Mouse (Mus musculus) CD4-positive, CD25-positive, alpha-beta regulatory T cell, adult 4 months (primary cell): ENCODE results near the gene Eef1akmt2. TPM values are rescaled to one million over a fixed set of nuclear protein-coding genes. Genes with fewer than 3 reads are reported as not detected.

Experiments
- ATAC-seq: one replicate; pipeline ENCODE4 v1.8.0; 2017
- polyA plus RNA-seq, 2 experiments: library from polyadenylated mRNA; unstranded; fragments of 100-300 nt; shearing (Covaris generic); gene quantifications; one replicate each; pipeline ENCODE4 v1.2.1; 2017

Eef1akmt2 gene
- polyA plus RNA-seq, 2 experiments from 2014 or later = 55.3 to 58.5 TPM

DNA sequence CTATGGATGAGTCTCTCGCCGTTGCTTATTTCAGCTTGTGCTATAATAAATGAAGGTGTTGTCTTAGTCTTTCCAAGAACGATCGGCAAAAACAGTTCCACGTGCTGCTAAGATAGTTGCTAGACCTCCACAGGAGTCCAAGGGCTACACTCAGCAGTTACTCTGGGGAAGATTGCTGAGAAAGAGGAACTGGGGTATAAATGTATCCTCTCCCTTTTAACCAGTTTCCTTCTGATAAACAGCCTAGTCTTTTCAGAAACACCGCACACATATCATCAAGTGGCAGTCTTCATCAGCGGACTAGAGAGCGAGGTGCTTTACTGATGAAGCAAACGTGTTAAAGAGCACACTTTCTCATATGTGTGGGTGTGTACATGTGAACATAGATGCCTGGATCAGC is 13.8 kb upstream of the Eef1akmt2 start:
- ATAC-seq = no peak

DNA sequence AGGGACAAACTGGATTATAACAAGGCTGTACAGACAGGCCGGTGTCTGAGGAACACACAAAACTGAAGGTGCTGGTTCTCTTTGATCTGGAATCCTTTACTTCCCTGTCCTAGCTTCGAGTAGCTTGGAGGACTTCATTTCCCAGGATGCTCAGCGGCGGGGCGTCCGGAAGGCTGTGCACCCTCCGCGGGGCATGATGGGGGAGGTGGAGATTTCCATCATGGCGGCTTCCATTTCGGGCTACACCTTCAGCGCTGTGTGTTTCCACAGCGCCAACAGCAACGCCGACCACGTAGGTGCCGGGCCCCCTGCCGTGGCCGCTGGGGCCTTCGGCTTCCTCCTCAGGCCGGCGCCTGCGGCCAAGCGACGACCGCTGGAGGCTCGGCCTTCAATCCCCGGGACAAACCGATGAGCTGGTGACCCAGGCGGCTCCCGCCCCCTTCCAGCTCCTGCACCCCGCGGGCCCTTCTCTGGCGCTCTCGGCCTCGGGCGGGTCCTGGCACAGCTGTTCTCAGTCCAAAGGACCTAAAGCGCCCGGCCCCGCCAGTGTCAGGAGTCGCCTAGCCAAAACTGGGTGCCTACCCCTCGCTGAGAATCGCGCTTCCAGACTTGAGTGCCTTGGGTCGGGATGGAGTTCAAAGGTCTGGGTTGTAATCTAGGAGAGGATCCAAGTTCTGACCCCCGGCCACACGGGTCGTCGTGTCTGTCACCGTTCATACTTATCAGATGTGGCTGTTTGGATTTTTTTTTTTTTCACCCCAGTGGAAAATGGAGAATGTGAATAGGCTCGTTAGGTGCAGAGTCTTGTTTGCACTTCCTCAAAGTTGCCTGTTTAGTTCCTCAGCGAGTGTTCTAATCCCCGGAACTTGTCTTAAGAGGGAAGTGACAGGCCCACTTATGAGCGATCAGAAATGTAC is 6.8 kb upstream of the Eef1akmt2 start, which contains the start of gene Abraxas2:
Gene Abraxas2, plus strand, starts transcription at position 184 of the 917 bp plus-strand sequence.
- ATAC-seq = peak; percentile 98

DNA sequence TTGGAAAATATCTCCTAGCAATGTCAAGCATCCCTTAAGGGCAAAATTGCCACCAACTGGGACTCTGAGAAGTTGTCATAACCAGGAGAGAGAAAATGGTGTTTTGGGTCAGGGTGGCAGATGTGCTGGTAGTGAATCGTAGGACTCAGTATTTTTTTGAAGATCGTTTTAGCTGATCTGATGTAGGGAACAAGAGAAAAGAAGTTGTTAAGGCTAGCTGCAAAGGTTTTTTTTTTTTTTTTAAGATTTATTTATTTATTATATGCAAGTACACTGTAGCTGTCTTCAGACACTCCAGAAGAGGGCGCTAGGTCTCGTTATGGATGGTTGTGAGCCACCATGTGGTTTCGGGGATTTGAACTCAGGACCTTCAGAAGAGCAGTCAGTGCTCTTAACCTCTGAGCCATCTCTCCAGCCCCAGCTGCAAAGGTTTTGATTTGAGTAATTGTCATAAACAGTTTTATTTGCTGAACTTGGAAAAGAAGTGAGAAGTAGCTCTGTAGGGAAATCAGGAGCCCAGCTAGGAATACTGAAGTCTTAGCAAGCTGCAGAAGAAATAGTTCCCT is 5.7 kb upstream of the Eef1akmt2 start:
- no peak for ATAC-seq

DNA sequence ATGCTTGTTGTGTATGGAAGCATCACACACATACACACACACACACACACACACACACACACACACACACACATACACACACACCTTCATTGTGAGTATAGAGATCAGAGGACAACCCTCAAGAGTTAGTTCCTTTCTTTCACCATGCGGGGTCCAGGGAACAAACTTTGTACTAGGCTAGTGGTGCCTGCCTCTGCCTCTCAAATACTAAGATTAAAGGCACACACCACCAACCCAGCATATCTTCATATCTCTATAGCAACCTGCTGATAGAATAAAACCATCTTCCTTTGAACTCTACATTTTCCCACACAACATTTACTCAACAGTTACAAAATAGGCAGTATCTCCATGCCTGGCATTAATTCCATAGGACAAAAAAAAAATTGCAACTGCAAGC is 3.6 kb upstream of the Eef1akmt2 start:
- no peak for ATAC-seq

DNA sequence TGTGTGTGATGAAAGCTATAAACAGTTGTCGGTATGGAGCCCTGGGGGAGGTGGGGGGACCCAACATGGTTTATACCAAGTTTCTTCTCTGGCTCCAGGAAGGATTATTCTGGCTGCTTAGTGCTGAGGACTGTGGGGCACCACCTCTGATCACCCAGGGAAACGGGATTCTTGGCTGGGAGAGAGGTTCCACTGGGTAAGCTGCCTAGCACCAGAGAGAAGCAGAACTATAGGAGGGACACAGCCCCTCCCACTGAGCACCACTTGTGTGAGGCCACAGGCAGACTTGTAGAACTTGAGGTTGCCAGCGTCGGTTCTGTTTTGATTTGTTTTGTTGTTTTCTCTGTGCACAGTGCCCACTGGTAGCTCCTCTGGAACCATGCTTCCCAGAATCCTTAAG is 1.5 kb upstream of the Eef1akmt2 start:
- no peak for ATAC-seq

DNA sequence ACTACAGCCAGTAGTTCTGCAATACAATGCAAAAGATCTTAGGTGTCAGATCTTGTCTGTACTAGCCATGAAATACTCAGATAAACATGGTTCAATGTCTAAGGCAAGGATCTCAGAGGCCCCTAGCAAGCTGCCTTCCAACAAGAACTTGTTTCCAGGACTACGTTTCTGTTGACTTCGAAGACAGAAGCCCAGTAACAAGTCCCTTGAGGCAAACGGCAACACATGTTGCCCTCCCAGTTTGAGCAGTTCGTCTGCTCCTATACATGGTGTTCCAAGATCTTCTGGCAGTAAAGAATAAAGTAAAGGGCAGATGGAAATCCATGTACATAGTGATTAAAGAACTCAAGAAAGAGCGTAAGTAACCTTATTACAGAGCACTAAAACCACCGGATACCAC is 888 bp upstream of the Eef1akmt2 start:
- ATAC-seq = no peak

DNA sequence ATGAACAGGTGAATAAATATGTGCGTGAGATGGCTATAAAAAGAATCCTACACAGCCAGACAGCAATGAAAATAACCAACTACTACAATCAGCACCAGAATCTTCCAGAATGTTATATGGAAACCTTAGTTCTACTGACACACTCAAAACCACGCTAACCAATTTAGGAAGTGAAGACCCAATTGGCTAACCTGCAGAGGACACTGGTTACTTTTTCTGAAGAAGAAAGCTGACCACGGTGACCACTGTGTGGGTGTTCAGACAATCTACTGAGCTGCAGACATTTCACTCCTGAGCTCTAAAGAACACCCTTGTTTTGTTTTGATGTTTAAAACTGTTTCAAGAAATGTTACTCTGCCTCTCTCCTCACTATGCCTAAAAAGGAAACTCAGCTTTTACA is 9.3 kb downstream of the Eef1akmt2 start:
- ATAC-seq = no peak

DNA sequence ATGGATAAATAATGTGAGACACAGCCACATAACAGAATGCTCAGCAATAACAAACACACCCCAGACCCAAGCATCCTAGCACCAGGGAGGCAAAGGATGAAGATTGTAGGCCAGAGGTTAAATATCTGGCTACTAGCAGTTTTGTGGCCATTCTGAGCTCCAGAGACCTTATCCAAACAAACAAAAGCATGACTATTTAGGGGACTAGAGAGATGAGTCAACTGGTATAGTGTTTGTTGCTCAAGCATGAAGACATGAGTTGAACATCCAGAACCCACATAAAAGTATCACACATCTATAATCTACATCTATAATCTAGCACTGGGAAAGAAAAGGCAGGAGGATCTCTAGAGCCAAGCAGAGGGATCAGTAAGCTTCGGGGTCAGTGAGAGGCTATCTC is 10.0 kb downstream of the Eef1akmt2 start:
- no peak for ATAC-seq

DNA sequence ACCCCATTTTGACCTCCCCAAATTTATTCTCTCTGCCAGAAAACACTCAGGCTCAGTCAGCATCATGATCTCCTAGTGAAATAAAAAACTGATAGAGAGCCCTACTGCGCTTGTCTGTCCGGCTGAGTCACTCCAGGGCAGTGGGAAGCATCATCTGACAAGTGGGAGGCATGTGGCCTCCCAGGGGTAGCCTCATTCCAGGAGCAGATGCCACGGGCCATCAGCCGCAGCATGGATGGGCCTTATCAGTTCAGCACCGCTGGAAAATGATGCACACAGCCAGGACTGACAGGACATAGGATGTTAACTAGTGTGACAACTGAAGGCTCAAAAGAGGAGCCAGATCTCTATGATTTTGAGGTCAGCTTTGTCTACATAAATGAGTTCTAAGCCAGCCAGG is 11.2 kb downstream of the Eef1akmt2 start:
- ATAC-seq = no peak

DNA sequence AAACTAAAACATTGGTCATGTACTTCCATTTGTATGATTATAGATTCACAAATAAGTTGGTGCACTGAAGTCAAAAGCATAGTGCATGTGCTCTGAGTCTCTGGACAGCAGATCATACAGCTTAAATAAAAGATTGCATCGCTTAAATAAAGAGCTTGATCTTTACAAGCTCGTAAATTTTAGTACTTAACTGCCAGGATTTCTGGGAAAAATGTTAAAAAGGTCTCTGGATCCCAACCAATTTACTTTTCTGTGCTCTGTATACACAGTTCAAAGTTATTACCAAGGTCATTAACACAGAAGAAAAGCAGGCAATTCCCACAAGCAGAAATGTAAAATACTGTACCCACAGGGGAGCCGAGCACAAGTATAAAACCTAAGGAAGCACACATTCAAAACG is 21.5 kb downstream of the Eef1akmt2 start:
- ATAC-seq = no peak

DNA sequence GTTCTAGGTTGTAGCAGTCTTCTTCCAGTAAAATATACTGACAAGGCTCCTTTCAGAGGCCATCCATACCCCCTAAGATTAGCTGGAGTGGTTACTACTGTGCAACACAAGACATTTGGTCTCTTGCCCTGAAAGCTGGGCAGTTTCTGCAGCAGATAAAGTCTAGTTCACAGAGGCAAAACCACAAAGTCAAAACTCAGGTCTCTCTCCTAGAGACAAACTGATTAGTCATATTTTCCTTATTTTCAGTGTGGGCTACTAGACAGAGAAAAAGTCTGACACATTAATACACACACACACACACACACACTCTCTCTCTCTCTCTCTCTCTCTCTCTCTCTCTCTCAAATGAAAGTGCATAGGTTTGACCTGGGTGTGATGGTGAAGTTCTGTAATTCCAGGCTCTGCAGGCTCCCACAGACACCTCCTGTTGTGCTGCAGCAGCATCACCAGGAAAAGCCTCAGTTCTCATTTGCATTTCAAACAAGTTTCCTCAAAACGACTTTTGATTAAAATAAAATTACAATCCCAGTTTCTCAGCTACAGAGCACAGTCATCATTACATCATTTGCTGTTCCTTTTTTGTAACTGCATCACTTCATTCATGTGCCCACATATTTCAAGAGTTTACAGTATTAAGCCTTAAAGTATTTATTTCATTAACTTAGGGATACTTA is 28.0 kb downstream of the Eef1akmt2 start:
- peak; percentile 75 for ATAC-seq

DNA sequence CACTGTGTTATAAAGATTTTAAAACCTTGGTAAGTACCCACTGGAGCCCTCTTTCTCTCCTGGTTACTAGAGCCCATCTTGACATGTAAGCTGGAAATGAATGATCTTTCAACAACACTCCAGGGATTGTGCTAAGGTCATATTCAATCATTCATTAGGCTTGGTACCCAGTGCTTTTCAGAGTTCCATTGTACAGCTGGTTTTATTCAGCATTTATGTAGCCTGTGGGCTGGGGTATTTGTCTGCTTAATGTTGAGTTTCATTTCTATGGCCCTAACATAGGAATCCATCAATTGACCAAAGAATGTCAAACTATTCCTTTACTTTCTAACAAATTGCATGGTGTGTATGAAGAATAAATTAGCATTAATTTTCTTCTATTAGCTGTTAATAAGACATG is 28.6 kb downstream of the Eef1akmt2 start:
- no peak for ATAC-seq

DNA sequence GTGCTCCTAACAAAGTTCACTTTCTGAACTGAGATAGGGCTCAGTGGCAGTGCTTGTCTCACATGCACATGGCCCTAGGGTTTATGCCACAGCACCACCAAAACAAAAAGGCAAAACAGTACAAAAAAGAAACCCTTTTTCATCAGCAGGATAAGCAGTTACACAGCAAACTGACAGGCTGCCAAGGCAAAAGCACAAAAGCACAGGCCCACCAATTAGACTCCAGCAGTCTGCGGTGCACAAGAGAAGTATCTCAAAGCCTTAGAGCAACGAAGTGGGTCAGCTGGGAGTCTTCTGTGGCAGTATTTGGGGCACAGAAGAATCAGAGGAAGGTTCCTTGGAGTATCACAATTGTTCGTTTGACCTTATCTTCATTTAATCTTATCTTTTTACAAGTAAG is 31.8 kb downstream of the Eef1akmt2 start:
- ATAC-seq = no peak

DNA sequence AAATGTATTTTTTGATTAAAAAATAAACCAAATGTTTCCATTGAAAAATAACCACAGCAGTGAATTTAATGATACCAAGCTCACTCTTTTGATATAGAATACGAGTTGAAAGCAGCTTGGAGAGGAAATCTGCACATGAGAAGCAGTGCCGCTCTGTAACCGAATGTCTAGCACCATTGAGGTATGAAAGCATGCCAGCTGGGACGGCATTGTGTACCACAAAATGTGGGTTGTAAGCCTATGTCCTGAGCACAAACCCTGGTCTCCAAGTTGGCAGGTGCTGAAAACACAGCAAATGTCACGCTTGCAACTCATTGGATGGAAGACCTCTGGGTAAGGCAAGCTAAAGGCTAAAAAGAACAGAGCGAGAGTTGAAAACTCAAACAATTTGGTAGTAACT is 35.4 kb downstream of the Eef1akmt2 start:
- ATAC-seq = no peak

DNA sequence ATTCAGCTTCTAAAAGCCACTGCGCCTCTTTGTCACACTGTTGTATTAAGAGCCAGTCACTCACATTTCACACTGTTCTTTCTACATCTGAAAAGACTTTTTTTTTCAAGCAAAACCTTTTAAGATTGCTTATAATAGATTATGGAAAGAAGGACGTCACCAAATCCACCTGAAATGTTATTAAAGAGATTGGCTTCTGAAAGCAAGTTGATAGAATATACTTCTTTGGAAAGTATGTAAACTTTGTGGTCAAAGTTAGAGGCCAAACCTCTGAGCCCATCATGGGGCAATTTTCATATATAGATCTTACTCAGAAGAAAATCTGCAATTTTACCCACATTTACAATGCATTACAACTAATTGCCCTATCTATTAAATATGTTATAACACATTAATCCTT is 35.9 kb downstream of the Eef1akmt2 start:
- ATAC-seq = no peak

DNA sequence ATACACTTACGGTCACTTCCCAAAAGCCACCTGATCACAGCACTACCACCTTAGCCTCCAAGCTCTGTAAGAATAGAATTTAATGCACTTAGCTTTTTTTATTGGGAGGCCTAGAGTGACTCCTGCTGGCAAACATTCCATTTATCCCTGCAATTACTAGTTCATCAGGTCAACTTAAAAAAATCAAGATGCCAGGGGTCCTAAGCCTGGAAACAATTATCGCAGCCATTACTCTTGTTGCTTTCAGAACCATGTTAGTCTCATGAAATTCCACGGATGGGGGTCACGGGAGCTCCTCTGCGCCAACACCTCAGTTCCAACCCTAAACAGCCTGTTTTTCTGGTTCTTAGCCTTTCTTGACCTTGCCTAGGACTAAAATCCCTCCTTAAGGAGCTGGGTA is 37.4 kb downstream of the Eef1akmt2 start:
- no peak for ATAC-seq

DNA sequence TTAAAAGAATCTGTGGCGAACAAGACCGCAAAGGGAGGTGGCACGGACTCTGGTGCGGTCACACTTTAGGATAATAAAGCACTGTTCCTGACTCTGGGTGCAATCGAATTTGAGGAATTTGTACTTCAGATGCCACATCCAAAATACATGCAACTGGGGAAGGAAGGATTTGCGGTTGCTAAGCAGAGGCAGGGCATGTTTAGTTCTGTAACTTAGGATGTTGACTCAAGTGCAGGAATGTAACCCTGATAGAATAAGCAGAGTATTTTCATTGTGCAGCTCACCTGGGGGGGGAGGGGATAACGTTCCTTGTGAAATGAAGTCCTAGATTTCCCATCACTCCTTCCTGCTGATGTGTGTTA is 38.4 kb downstream of the Eef1akmt2 start:
- ATAC-seq = peak; percentile 3

DNA sequence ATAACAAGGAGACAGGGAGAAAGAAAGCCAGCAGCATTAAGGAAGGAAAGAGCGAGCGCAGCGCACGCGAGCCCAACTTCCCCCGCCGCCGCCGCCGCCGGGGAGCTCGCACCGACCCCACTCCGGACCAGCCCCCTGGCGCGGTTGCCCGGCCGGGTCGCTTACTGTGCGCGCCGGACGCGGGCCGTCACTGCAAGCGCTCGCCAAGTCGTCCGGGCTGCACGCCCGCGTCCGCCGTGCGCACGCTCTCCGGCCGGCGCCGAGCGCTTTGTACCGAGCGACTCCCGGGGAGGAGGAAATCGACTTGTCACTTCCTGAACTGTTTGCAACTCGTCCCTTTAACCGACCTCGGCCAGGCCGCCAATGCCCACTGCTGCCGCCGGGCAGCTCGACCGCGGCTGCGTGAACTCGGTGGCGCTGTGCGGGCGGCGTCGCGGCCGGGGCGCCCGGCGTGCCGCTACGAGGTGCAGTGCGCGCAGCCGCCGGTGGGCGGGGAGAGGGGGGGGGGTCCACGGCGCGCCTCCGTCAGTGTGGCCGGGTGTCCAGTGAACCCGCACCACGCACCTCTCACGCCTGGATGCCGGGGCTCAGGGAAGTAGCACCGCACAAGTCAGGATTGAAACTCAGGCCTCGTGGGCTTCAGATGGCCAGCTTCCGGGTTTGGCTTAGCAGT is 38.9 kb downstream of the Eef1akmt2 start, which contains the start of gene Fam53b:
Gene Fam53b, minus strand, starts transcription at position 471 of the 673 bp plus-strand sequence.
- ATAC-seq = peak; percentile 16

DNA sequence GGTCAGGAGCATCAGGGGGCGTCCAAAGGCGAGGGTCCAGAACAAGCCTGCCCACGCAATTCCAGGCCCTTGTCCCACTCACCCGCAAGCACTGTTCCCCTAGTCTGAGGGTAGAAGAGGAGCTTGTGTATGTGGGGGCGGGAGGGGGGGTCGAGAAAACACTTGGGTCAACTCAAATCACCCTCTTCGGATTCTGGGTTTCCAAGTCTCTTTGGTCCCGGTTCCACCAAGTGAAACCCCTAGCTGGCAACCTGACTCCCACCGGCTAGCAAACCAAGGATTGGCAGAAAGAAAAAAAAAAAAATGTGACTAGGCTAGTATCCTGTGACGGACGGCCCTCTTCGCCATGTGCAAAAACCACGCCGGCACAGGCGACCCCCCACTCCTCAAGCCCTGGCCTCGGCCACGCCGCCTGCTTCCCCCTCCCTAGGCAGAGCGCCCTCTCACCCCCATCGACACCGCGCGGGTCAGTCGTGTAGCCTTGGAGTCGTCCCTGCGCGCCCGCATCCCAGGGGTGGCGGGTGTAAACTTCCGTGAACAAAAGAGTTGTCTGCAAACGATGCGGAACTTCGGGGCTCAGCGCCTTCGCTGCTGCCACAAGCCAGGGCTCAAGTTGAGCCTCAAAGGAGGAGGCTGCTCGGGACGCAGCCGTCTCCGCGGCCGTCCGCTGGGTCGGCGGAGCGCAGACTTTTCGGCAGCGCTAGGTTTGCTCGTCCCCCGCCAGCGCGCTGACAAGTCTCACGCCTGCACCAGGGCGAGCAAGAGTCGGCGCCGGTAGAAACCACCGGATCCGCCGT is 39.7 kb downstream of the Eef1akmt2 start:
- ATAC-seq = peak; percentile 0

DNA sequence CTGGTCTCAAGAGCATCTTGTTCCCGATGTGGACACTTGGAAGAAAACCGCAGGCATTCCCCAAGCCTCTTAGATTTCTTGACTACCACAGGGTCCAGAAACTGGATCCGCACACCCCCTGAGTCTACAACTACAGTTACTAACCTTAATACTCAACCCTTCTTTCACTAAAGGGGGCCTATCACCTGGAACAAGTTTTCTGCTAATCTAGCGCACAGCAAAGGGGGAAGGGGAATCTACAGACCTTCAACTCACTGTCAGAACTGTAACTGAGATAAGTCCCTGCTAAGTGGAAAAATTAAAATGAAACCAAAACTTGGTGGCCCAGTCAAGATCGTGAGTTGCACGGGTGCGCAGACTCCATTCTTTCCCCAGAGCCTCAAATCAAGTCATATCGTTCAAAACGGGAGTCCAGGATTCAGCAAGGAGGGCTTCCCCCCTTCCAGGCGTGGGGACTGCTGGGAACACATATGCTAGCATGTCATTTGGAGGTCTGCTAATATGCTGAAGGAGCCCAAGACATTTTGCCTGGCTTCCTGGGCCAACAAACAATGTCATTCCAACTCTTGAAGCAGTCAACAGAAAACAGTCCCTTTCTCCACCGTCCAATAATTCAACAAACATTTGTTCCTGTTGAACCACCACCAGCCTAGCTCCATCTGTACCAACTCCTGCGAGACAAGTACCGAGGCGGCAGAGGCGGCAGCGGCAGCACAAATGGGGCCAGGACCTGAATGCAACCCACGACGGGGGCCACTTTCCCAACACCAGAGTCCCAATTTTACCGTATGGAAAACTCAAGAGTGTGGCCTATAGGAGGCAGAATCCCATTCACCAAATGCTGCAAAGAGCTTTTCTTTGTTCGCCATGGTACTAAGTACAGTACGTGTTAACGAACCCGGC is 40.5 kb downstream of the Eef1akmt2 start:
- peak; percentile 53 for ATAC-seq

DNA sequence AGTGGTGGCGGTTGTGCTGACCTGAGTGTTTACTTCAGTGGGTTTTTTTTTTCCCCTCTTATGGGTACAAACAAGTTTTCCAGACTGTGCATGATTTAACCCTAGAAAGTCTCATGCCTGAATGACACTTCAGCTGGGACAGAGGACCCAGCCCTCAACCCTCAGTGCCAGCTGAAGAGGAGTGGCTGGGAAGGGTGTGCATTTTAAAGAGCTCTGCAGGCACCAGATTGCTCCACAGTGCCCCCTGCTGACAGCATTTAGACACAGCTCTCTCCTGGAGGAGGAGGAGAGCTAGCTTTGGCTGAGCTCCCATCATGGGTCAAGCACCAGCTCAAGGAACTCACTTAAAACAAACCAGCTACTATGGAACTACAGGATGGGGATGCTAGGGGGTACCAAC is 41.6 kb downstream of the Eef1akmt2 start:
- ATAC-seq = peak; percentile 55
